Mouse (Mus musculus) spleen, postnatal 36 days (tissue): ENCODE results near the gene Iqce.
"Not testable (repeated sequence)": the region's sequence is repeated elsewhere in the genome, so short reads cannot be mapped to it uniquely, and the experiment has no call there.

Experiments
- DNase-seq, 2 experiments: peaks; one replicate each; pipeline ENCODE4 v3.0.0; 2022; ENCODE audit warnings: low spot score in 2 of 2, mixed read lengths in 1 of 2

Gene Iqce

DNA sequence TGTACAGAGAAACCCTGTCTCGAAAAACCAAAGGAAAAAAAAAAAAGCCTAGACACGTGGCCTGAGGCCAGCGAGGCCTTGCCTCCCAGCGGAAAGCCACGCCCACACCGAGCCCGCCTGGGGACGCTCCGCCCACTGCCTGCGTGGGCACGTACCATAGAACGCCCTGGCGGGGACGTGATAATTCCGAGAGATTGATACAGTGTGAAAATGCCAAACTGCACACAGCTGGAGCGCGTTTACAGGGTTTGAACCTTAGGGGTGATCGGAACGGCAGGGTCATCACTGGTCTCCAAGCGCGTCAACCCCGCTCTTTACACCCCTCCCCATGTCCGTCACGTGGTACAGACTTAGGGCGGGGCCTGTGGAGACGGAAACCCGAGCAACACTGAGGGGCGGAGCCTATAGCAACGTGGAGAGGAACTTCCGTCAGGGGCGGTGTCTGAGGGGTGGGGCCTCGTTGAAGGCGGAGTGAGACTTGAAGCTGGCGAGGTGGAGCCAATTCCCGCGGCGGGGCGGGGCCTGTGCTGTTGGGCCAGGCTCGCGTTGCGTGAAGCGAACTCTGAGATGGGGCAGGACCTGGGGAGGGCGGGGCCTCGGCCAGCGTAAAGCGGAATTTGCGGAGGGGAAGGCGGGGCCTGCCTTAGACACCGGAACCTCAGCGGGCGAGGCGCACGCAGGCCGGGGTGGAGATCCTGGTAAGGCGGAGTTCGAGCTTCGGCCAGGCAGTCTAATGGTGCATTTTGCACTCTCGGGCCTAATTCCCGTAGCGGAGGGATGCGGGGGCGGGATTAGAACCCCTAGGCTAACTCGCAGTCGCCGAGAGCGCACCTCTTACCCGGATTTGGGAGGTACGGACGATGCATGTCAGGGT, 2.4 kb upstream of the Iqce start, which contains the start of gene Brat1:
TSS of gene Brat1 (plus strand) at position 634 of the 874 bp plus-strand sequence.
- peak; percentile 100 for DNase-seq

DNA sequence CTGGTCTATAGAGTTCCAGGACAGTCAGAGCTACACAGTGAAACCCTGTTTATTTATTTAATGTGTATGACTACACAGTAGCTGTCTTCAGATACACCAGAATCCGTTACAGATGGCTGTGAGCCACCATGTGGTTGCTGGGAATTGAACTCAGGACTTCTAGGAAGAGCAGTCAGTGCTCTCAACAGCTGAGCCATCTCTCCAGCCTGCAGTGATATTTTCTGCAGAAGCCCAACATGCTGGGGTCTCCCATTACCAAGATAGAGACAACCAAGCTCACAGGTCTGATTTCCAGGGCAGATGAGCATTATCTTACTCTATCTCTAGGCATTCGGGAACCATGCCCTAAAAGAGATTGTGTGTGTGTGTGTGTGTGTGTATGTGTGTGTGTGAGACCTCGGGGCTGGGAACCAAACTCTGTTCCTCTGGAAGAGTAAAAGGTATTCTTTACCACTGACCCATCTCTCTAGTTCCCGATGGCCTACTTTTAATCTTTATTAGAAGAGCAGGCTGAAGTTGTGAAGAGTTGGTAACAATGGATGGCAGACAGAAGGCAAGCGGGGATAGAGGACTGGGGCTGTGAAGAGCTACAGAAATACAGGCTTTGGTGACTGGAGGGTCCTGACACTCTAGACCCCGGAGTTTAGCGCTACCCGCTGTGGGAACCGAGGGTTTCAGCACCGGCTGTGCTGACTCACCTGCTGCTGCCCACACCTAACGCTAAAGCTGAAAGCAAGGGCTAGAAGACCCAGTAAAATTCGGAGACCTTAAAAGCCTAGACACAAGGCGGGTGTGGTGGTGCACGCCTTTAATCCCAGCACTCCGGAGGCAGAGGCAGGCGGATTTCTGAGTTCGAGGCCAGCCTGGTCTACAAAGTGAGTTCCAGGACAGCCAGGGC, 1.6 kb upstream of the Iqce start:
- no peak for DNase-seq

DNA sequence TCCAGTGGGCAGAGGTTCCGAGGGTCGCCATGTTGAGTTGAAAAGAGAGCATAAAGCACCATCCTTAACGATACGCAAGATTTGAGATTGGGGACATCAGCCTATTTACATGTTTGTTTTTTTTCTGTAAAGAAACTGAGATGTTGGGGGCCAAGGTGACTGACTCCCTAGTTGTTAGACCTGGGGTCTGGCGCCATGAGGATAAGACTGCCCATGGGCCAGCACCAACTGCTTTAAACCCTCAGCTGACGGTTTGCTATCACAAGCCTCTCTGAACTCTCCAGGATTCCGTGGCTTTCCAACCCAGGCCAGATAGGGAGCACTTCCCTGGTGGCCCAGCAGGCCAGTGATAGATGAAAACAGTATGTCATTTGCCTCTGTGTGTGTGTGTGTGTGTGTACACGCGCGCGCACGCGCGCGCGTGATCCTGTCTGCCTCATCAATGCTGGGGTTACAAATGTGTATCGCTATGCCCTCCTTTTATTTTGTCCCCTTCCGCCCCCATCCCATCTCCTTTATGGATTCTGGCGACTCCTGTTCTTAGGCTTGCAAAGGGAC, 519 bp upstream of the Iqce start:
- DNase-seq: no peak

DNA sequence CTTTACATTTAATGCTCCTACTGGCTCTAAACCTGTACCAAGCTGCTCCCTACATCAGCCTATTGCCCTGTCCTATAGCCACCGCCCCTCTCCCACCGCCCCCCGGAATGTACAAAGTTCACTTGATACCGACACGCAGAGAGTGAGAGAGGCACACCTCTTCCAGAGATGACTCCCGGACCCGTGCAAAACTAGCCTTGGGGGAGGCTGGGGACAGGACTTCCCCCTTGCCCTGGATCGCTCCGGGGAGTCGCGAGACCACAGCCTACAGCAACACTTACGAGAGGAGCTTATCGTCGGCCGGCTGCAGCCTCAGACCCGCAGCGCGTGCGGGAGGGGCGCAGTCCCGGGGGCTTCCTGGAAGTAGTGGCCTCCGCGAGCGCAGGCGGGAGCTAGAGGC, 517 bp downstream of the Iqce start:
- no peak for DNase-seq

DNA sequence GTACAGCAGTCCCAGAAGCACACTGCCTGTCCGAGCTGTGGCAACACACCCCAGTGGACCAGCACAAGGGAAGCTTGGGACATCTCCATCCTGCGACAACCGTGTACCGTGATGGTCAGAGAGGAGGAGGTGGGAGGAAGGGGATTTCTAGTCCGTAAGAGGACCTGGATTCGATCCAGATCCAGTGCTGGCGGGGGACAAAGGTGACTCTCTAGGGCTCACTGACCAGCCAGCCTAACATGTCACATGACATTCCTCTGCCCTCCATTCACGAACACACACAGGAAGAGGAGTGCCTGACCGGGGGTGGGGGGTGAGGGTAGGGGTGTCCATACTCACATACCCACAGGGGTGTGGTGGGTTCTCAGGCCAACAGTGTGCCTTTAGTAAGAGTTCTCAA, 2.4 kb downstream of the Iqce start:
- no peak for DNase-seq

DNA sequence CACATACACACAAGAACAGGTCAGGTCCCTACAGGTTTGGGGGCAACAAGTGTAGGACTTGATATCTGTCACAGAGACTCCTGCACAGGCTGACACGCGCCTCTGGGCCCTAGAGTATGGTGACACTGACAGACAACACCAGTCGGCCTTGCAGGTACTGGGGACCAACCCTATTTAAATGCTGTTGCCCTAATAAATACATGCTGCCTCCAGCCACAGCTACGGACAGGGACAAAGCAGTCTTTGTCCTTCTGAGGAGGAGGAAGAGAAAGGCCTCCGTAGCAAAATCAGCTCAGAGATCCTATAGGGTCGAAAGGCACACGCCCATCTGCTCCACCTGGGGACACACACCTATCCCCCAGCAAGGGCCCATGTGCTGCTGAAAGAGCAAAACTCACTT, 6.2 kb downstream of the Iqce start:
- DNase-seq: no peak

DNA sequence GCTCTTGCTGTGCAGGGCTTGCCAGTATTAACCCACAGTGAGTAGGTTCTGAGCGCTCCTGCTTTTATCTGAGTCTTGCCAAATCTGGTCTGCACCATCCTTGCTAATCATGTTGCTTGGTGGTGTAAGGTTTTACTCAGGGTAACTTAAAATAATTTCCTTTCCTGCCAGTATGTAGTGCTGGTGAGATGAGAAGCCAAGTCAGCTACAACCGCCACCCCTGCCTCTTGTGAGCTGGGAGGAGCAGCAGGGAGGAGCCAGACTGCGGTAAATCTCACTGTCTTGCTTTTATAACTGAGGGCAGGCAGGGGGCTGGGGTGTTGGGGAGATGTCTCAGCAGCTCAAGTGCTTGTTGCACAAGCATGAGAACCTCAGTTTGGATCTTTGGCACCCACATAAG, 13.7 kb downstream of the Iqce start:
- DNase-seq: no peak

DNA sequence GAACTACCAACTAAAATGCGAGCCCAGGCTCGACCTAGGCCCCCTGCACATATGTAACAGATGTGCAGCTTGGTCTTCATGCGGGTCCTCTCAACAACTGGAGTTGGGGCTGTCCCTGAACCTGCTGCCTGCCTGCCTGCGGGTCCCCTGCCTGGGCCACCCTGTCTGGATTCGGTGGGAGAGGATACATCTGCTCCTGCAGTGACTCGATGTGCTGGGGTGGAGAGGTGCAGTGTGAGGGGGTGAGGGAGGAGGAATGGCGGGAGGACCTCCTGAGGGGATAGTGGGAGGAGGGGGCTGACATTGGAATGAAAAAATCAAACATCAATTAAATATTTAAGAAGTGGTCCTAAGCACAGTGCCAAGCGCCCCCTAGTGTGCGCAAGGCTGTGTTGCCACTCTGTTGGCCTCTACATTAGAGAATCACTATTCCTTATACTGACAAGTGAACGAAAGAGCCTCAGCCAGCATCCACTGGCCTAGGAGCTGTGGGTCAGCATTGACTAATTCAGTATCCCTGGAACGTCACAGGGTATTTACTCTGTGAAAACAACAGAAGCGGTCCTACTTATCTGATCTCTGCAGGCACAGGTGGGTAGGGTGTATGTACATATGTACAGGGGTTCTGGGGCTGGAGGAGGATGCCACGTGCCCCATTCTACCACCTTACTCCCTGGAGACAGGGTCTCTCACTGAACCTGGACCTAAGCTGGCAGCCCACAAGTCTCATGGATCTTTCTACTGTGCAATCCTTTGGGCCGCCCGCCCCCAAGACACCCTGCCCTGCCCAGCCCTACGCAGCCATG, 17.6 kb downstream of the Iqce start:
- DNase-seq: peak in 1 of 2 experiments; percentile 37

DNA sequence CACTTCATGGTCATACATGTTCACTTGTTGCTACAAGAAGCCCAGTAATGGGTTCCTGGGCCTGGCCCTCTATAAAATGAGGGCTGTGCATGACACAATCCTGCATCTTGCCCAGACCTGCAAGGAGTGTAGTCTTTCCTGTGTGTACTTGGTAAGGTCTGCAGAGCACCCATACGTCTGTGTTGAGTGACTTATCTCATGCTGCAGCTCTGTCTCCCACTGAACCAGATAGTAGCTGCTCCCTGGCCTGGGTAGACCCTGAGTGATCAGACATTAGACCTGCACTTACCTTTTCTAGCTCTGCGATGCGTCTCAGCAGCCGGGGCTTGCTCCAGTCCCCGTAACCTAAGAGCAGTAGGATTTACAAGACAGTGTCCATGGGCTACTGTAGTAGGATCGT, 20.1 kb downstream of the Iqce start:
- no peak for DNase-seq

DNA sequence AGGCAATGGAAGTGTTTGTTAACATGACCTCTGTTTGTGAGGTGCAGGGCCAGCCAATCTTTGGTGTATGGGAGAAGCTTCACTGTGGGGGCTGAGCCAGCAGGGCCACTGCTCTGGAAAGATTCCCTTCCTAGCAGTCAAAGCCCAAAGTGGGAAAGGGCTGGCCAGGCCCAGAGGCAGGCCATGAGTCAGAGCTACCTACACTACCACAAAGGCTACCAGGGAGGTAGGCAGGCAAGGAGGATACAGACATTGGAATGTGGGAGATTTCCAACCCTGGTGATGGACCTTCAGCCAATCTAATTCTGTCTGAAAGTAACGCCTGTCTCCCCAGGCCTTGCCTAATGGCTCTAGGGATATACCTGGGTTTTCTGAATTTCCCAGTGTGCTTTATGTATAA, 21.2 kb downstream of the Iqce start:
- no peak for DNase-seq

DNA sequence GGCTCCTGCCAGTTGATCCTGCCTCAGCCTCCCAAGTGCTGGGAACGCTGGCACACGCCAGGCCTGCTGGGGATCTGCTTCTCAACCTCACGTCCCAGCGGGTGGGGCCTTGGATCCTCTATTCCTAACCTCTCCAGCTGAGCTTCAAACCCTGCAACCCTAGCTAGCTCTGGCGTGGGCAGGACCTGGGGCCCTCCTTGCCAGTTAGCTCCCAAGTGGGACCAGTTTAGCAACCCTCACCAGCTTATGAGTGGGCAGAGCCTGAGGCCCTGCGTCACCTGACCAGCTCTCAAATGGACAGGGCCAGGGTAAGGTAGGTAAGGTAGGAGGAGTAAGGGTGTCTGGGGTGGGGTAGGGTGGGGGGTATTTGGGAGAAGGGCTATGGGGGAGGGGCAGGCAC, 22.1 kb downstream of the Iqce start:
- no peak for DNase-seq

DNA sequence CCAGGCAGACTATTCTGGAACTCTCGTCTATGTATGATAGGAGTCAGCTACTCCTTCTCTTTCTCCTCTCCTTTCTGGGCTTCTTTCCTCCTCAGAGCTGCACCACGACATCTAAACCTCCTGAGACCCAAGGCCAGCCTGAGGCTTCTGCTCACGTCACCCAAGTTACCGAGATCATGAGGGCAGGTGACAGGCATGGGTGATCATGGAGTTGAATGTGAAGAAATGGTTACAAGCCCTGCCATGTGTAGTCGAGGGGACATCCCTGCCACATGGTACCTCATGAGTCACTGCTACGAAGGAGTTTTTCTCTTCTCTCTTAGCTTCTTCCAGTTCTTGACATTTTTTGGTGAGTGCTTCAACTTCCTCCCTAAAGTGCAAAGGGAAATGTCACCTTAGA, 25.0 kb downstream of the Iqce start:
- peak; percentile 44 to 51 for DNase-seq

DNA sequence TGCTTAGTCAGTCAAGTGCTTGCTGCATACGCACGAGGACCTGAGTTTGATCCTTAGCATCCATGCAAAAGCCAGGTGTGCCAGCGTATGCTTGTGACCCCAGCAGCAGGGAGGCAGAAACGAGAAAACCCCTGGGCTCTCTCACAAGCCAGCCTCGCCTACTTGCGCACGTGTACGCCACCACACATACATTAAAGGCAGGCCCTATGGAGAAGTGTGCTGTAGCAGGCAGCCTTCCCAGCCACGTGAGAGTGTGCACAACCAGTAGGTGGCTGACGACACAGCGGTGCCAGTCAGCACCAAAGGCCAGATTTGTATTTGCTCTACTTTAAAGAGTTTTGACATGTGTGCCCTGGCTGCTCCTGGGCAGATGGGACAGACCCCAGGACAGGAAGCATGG, 26.5 kb downstream of the Iqce start:
- no peak for DNase-seq

DNA sequence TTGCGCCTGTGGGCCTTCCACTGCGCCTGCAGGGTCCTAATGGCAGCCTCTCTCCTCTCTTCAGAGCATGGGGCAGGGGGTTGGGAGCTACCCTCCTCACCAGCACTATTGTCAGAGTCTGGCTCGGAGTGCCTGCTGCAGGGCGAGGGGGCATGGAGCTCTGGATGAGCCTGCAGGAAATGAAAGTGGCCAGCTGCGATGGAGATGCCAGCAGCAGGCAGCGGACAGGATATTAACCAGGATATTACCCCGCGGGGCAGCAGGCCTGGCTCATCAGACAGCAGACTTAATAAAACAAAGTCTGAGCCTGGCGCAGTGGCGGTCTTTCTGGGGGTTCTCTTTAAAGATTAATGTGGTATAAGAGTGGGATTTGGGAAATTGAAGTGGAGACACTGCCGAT, 27.1 kb downstream of the Iqce start:
- no peak for DNase-seq

DNA sequence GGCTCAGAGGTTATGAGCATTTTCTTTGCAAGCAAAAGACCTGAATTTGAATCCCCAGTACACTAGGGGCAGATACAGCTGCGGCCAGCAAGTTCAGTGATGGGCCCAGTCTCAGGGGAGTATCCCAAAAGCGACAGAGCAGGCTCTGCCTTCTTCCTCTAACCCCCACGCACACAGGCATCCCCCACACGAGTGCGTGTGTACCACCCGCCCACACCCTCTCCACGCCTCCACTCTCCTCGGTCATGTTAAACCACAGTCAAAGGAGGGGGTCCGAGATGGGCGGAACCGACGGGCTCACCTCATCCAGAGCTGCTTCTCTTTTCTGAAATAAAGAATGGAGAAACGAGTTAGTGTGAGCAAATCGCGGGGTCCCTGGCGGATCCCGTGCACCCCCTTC, 28.1 kb downstream of the Iqce start:
- peak; percentile 58 to 66 for DNase-seq

DNA sequence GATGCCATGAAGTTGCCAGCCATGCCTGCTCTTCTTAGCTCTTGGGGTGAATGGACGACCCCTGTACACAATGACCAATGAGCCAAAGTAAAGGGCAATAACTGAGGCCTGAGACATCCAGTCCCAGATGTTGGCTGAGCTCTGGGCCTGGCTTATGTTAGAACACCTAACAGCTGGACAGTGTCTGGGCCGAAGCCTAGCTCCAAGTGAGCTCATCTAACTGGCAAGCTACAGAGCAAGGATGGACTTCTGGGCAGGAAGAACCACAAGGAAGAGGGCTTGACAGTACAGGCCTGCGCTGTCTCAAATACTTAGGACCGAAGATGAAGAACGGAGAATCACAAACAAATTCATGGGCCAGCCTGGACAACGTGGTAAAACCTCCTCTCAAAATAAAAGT, 29.6 kb downstream of the Iqce start:
- DNase-seq: not testable (repeated sequence)

DNA sequence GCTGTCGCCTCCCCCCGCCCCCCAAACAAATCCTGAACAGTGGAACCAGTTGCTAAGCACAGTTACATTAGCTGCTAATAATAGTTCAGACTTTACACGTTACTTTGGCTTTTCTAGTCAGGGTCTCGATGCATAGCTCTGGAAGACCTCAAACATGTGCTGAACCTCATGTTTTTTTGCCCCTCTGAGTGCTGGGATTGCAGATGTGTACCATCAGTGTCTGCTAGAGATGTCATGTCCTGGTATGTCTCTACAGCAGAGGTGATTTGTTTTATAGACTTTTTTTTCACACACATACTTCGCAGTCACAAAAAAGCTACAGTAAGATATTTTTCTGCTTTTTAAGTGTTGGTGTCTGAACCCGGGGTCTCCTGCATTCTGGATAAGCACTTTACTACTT, 30.1 kb downstream of the Iqce start:
- no peak for DNase-seq

DNA sequence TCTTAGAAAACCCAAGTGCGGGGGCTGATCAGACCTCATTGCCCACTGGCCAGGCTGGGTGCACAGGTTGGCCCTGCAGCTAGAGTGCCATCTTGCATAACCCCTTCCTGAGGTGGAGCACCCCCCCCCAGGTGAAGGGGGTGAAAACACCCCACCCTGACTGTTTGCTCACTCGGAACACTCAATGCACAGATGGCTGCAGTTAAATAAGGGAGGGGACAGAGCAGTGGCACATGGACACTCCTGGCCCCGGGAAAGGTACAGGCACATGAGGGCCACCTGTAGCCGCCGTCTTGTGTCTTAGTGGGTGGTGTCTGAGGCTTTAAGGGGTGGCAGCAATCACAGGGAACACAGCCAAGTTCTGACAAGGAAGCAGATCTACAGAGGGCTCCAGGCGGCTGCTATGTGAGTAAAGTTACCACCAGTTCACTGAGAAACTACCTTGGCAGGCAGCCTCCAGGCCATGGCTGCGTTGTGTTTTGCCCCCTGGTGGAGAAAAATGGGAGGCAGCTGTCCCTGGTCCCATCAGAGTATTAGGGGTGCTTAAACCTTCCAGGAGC, 38.5 kb downstream of the Iqce start:
- peak; percentile 79 to 82 for DNase-seq

DNA sequence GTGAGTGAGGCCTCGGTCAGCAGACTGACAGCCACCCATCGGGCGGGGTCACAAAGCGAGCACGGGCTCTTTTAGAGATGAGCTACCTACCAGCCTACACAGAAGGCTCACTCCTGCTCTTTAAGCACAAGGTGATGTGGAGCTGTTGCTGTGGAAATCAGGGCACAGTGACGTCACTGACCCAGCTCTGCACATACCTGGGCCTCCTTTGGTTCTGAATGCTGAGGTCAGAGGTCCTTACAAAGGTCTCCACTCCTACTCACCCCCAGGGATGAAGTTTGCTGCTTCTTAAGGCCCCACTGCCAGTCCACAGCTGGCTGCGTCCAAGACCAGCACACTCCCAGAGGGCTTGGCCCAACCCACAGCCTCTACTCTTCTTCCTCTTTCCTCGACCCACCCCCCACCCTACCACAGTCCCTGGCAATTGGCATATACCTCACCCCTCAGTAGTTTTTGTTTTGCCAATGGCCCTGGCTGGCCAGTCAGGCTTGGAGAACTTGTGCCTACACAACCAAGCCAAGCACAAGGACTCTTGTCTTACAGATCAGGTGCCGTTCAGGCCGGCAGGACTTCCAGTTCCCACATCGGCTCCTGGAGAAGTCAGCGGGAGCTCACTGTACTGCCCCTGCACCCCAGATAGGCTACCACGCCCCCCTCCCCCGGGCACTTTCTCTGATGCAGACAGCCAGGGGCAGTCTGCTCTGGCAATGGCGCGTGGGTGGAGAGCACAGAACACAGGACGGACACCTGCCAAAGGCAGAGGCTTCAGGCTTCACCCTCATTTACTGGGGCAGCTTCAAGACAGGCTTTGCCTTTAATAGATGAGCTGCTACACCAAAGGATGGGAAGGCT, 39.2 kb downstream of the Iqce start:
- peak; percentile 74 to 76 for DNase-seq
